Mouse (Mus musculus): ENCODE data around the gene Tgfb3.

Tgfb3 gene

DNA sequence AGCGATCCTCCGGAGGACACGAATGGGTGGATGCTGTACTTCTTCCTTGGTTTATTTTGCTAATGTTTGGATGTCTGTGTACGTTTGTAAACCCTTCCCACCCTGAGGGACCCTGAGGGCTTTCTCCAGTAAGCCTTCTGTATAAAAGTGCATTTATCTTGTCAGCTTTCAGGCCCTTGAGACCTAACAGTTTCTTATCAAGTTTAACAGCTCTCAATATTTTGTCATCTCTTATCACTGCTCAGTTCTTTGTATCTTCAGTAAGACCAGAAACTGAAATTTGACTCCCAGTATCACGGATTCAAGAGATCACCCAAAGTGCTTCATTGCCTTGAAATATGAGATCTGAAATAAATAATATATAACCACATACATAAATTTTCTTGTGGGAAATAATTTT is 47.9 kb downstream of the Tgfb3 start:
- no peak for DNase-seq (ENCODE audit: low spot score in 2 of 2)

- DNase-seq (ENCODE audit: low spot score in 2 of 2) = no peak
Measured at GRCm38 (mm10) chr12:86027747-86028146, 51.1 kb downstream of the Tgfb3 start.

DNA sequence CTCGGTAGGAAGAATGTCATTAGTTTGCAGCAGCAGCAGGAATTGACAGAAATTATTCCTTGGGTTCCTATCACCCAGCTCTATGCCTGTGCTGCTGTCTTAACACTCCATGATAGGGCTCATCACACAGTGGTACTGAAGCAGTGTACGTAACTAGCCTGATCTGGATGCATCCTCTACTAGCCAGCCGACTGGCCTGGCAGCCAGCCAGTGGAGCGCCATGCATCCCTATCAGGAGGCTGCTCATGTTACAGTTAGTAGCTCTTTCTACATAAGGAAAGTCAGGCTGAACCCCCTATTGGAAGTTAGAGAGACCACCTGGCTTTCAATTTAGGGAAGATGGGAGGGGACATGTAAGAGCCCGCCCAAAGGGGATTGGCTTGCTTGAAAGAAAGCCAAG is 51.8 kb downstream of the Tgfb3 start:
- no peak for DNase-seq (ENCODE audit: low spot score in 2 of 2)

DNA sequence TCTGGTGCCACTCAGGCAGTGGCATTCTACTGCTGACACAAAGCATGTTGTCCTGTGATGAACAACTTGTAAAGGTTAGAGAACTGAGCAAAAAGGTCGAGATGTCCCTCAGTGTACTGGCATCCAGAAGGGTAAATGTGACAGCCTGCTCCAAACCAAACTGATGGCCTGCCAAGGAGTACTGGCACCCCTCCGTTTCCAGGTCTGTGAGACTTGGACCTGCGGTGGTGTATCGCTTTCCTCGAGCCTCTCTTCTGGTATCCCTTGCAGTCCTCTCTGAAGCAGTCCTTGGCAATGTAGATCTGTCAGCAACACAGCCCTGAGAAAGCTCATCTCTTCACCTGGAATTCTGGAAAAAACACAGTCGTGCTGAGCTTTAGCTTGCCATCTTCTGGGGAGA is 53.4 kb downstream of the Tgfb3 start:
- no peak for DNase-seq (ENCODE audit: low spot score in 2 of 2)

- peak in 1 of 2 experiments; percentile 62 for DNase-seq (ENCODE audit: low spot score in 2 of 2)
Measured at GRCm38 (mm10) chr12:86024426-86024825, 54.4 kb downstream of the Tgfb3 start.

DNA sequence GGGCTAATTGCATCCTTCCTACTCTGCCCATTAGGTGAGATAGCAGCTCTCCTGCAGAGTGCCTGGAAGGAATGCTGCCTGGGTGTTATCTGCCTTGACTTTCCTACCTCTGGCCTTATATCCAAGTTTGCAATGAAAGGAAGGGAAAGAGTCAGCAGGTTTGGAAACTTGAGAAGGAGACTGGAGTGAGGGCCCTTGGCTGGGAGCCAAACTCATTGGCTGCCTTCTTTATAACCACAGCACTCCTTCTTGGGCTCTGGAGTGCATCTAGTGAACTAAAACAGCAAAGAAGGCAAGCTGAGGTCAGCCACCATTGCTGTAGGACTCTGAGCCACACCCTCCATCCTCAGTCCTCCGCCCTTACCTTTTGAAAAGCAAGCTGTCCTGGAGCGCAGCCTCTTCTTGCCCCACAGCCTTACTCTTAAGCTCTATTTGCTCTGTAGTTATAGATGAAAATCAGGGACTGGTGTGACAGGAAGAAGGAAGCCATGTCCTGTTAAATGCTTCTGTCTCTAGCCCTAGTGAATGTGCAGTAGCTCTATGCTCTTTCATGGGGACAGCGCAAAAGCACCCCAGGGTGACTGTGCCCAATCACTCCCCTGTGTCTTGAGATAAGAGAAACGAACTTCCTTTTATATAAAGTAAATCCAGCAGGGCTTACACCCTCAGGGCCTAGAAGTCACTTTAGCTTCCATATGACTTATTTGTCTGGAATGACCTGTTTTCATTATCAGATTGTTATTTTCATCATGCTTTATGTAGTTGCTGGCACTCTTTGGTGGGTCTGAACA is 55.6 kb downstream of the Tgfb3 start:
- no peak for DNase-seq (ENCODE audit: low spot score in 2 of 2)

DNA sequence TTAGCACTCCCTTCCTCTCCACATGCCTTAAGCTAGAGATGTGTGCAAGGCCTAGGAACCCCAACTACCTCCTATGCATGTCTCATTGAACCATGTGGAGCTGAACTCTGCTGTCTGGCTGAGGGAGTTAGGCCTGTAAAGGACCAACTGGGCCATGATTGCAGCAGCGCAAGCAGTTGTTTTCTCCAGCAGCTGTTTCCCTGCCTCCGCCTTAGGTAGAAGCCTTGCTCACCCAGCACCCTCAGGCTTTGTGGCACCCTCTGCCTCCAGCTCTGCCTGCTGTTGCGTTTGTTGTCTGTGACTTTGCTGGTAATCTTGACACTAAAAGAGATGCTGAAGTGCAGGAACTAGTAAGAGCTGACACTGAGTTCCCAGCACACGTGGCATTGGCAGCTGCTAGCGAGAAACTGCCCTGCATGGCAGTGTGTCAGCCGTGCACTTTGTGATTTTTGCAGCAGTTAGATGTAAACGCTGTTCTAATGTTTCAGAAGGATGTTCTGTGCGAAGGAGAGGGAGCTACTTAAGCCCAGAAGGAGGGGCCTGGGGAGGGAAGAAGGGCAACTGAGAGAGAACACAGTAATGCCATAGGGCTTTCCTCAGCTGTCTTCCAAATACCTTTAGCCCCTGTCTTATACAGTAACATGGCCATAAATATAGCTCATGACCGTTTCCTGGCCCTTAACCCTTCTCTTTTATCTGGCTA is 56.4 kb downstream of the Tgfb3 start:
- no peak for DNase-seq (ENCODE audit: low spot score in 2 of 2)

GRCm38 (mm10) chr12:86021583-86021982 is 57.3 kb downstream of the Tgfb3 start:
- DNase-seq (ENCODE audit: low spot score in 2 of 2) = no peak

- no peak for DNase-seq (ENCODE audit: low spot score in 2 of 2)
Measured at GRCm38 (mm10) chr12:86017360-86017759, 61.5 kb downstream of the Tgfb3 start.

DNA sequence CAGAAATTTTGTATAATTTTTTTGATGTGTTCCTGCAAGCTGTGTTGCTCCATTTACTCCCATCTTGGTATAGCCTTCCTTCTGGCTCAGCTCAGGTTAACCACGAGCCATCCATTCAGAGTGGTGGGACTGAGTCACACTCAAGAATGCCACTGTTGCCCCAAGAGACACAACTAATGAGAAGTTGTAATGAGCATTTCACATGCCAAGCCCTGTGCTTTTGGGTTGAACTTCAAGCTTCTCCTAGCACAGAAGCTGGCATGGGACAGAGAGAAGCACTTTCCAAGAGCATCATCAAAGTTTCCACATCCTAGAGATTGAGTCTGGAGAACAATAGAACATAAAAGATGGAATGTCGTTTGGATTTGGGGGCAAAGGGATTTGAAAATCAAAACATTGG is 63.7 kb downstream of the Tgfb3 start:
- no peak for DNase-seq (ENCODE audit: low spot score in 2 of 2)

- DNase-seq (ENCODE audit: low spot score in 2 of 2) = no peak
Measured at GRCm38 (mm10) chr12:86014621-86015020, 64.2 kb downstream of the Tgfb3 start.

DNA sequence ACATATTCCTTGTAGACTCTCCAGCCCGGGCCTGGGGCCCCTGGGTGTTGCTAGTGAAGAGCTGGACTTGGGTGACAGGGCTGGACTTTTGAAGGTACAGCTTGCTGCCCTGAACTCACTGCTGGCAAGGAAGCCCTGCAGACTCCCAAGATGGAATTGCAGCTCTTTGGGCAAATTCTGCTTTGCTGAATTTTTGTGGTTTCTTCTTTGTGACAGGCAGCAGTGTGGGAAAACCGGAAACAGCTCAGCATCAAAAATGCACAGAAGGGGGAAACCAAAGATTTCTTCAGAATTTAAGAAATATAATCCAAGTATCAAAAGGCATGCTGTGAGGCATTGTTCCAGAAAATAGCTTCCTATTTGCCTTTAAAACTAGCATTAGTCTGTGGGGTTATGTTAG is 64.7 kb downstream of the Tgfb3 start:
- DNase-seq (ENCODE audit: low spot score in 2 of 2) = no peak

DNA sequence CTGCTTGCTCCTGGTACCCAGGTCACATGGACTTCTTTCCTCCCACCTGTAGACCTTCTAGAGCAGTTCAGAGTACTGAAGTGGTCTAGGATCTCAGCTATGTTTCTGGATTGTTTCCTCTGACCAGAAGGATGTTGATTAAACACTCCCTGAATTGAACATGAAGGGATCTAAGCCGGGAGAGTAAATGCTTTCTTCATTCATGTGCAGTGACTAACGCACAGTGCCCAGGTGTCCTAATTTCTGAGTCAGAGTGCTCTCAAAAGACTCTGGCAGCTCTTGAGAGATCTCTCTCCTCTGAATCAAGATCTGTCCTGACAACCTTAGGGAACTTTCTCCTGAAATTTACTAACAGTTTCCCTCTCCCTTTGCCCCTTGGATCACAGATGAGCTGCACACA is 66.6 kb downstream of the Tgfb3 start:
- no peak for DNase-seq (ENCODE audit: low spot score in 2 of 2)

GRCm38 (mm10) chr12:86010656-86011055 is 68.2 kb downstream of the Tgfb3 start:
- no peak for DNase-seq (ENCODE audit: low spot score in 2 of 2)

- DNase-seq (ENCODE audit: low spot score in 2 of 2) = no peak
Measured at GRCm38 (mm10) chr12:86007377-86007776, 71.5 kb downstream of the Tgfb3 start.

All from spleen, postnatal 10 days (tissue).